Mouse (Mus musculus) kidney, postnatal 0 days (tissue): Measurements from ENCODE around the gene Slc5a5. TPM values are rescaled to one million over a fixed set of nuclear protein-coding genes. Genes with fewer than 3 reads are reported as not detected.

Experiments
- ATAC-seq: fragments of 200-750 bp; cut with Nextera tagmentation; replicated peaks from 2 replicates; pipeline ENCODE4 v1.8.0; 2017; ENCODE audit warnings: low read depth, moderate number of reproducible peaks, moderate TSS enrichment, moderate library complexity; ENCODE audit not compliant: low FRiP score
- DNase-seq: peaks from one replicate; pipeline ENCODE4 v3.0.0-alpha.2; 2016; ENCODE audit warnings: low spot score
- H3K27ac ChIP-seq: fragments of 300-500 bp; sonication (generic); 2 replicates; pipeline ENCODE4 v1.5.1; 2014; ENCODE audit warnings: mild to moderate bottlenecking
- H3K27me3 ChIP-seq: fragments of 300-500 bp; sonication (generic); 2 replicates; pipeline ENCODE4 v1.6.1; 2014; ENCODE audit warnings: low read length, mixed read lengths; ENCODE audit not compliant: insufficient read depth
- H3K36me3 ChIP-seq: fragments of 300-500 bp; sonication (generic); 2 replicates; pipeline ENCODE4 v1.6.1; 2014; ENCODE audit warnings: low read length, mixed read lengths; ENCODE audit not compliant: insufficient read depth
- H3K4me1 ChIP-seq: fragments of 300-500 bp; sonication (generic); replicated peaks from 2 replicates; pipeline ENCODE4 v1.6.1; 2014; ENCODE audit warnings: antibody characterized with exemption, low read length, mixed read lengths; ENCODE audit not compliant: insufficient read depth
- H3K4me2 ChIP-seq: fragments of 300-500 bp; sonication (generic); 2 replicates; pipeline ENCODE4 v1.6.1; 2014; ENCODE audit warnings: mild to moderate bottlenecking, low read length, moderate library complexity, mixed read lengths
- H3K4me3 ChIP-seq: fragments of 300-500 bp; sonication (generic); replicated peaks from 2 replicates; pipeline ENCODE4 v1.5.1; 2014; ENCODE audit warnings: low read depth, low read length
- H3K9ac ChIP-seq: fragments of 300-500 bp; sonication (generic); 2 replicates; pipeline ENCODE4 v1.6.1; 2014; ENCODE audit warnings: low read depth, low read length
- H3K9me3 ChIP-seq: fragments of 300-500 bp; sonication (generic); replicated peaks from 2 replicates; pipeline ENCODE4 v1.6.1; 2016; ENCODE audit warnings: low read length, inconsistent platforms, mixed read lengths
- CTCF ChIP-seq: IDR thresholded peaks from 2 replicates; pipeline ENCODE4 v1.5.1; 2016; ENCODE audit warnings: antibody characterized with exemption, low read depth, mild to moderate bottlenecking, moderate library complexity
- WGBS: fragments of 180-500 bp; shearing (Covaris S2); extraction: QIAGEN DNeasy Blood & Tissue Kit; methylation state at CpG from one replicate; pipeline ENCODE4 v1.1.7; 2014; 5-methylcytosine and 5-hydroxymethylcytosine counted together
- polyA plus RNA-seq: library from polyadenylated mRNA; unstranded; fragments of >200 nt; fragmentation: Nextera tagmentation; extraction: Ambion mirVana; gene quantifications from 2 replicates; pipeline ENCODE4 v1.2.1, GENCODE M21; 2015

The Slc5a5 gene
- polyA plus RNA-seq, 1 experiment from 2014 or later = 0.11 TPM

DNA sequence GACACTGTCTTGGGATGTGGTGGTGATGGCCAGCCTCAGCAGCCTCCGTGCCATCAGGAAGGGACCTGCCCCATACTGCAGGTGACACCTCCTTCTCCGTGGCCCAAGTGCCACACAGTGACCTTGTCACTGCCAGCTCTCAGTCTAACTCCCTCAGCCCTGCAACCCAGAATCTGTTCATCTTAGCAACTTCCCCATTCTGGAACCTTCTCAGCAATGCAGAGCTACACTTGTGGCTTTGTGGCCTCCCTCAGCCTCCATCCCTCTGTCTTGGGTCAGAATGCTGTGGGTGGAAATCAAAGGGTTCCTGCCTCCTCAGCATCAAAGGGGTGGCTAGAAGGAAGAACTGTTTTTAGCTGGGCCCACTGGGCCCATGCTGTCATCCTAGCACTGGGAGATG, 38.7 kb downstream of the Slc5a5 start:
- no peak for ATAC-seq

DNA sequence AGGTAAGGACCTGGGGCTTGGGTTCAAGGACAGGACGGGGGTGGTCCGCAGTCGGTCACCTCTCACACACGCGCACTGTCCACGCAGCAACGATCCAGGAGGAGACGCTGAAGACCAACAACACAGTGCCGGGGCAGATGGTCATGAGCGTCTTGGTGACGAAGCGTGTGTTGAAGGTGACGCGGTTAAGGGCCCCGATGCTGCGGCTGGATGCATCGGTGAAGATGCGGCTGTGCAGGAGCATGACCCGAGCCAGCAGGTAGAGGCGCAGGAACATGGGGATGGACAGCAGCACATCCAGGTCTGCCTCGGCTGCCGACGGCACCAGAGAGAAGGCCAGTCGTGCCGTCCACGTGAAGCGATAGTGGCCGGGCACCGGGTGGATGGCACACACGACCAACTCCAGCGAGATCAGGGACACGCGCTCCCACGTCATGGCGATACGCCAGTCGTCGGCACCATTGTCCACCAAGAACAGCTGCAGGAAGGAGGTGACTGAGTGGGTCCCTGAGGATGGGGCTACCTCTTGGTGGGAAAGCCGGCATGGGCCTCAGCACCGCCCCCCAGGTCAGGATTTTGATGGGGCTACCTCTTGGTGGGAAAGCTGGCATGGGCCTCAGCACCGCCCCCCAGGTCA, 39.8 kb downstream of the Slc5a5 start:
- no peak for DNase-seq
- Histone ChIP-seq H3K9ac (no peak overlapping the region), H3K4me2 (no peak overlapping the region), H3K27ac (no peak overlapping the region), H3K4me3 (no peak overlapping the region), H3K9me3 (no peaks in the 10 kb centered on the region), H3K4me1 (peaks cover 11% of the 10 kb centered on the region; the same call in 1 of the 2 replicates), H3K27me3 (no peaks in the 10 kb centered on the region; the same call in 1 of the 2 replicates), H3K36me3 (no peaks in the 10 kb centered on the region)
- 89% methylated on average over 41 of the region's 41 CpGs for WGBS
- ATAC-seq = no peak
- TF ChIP-seq CTCF = no peak

More for the DNA sequence above, 38.7 kb downstream of the Slc5a5 start:
- no peak overlapping the region for H3K4me3 ChIP-seq
- H3K9ac ChIP-seq = no peak overlapping the region
- no peaks in the 10 kb centered on the region for H3K36me3 ChIP-seq
- H3K4me1 ChIP-seq = peaks cover 11% of the 10 kb centered on the region; the same call in 1 of the 2 replicates
- H3K27me3 ChIP-seq = no peaks in the 10 kb centered on the region; the same call in 1 of the 2 replicates
- 77% methylated on average over 2 of the region's 2 CpGs for WGBS
- no peak overlapping the region for H3K27ac ChIP-seq
- no peak overlapping the region for H3K4me2 ChIP-seq
- no peak for TF ChIP-seq CTCF
- no peak for DNase-seq
- no peaks in the 10 kb centered on the region for H3K9me3 ChIP-seq

DNA sequence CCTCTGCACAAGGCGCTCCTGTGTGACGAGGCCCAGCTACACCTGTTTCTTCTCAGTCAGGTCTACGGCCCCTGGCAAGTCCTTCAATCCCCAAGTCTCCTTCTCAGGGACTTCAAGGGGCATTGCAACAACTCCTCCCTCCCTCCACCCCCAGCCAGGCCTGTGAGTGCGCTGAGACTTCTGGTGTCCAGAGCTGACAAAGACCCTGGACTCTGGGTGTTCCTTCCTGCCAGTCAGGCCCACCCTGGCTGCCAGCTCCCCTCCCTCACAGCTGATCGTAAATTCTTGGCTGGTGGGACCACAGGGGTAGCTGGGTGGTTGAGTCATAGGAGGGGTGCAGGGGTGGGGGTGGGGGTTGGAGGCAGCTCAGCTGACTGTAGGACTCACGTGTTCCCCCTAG, 40.7 kb downstream of the Slc5a5 start:
- H3K36me3 ChIP-seq = no peaks in the 10 kb centered on the region
- no peaks in the 10 kb centered on the region for H3K9me3 ChIP-seq
- H3K9ac ChIP-seq = no peak overlapping the region
- H3K27me3 ChIP-seq = no peaks in the 10 kb centered on the region; the same call in 1 of the 2 replicates
- no peak overlapping the region for H3K27ac ChIP-seq
- ATAC-seq (no peak), DNase-seq (no peak)
- no peak for TF ChIP-seq CTCF
- H3K4me1 ChIP-seq = peaks cover 6% of the 10 kb centered on the region; the same call in 1 of the 2 replicates
- H3K4me3 ChIP-seq = no peak overlapping the region
- 33% methylated on average over 6 of the region's 6 CpGs for WGBS
- no peak overlapping the region for H3K4me2 ChIP-seq

DNA sequence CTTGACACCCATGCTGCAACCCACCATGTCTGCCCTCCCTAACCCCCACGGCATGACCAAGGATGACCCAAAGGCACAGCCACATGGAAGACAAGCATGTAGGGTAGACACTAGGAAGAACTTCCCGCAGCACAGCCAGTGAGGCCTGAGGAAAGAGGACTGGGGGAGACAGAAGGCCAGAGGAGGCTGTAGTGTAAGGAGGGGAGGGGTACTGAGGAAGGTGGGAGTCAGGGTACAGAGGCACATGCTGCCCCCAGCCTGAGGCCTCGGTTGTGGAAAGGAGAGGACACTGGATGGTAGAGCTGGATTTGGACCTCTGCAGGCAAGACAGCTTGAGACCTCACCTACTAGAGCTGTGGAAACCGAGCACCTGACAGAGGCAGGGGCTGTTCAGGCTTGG, 41.6 kb downstream of the Slc5a5 start:
- Histone ChIP-seq H3K36me3 (no peaks in the 10 kb centered on the region), H3K27ac (no peak overlapping the region), H3K9ac (no peak overlapping the region), H3K4me1 (no peaks in the 10 kb centered on the region), H3K4me3 (no peak overlapping the region), H3K4me2 (no peak overlapping the region), H3K27me3 (no peaks in the 10 kb centered on the region; the same call in 1 of the 2 replicates), H3K9me3 (no peaks in the 10 kb centered on the region)
- TF ChIP-seq CTCF = no peak
- WGBS = 85% methylated on average over 4 of the region's 4 CpGs
- ATAC-seq (no peak), DNase-seq (no peak)

DNA sequence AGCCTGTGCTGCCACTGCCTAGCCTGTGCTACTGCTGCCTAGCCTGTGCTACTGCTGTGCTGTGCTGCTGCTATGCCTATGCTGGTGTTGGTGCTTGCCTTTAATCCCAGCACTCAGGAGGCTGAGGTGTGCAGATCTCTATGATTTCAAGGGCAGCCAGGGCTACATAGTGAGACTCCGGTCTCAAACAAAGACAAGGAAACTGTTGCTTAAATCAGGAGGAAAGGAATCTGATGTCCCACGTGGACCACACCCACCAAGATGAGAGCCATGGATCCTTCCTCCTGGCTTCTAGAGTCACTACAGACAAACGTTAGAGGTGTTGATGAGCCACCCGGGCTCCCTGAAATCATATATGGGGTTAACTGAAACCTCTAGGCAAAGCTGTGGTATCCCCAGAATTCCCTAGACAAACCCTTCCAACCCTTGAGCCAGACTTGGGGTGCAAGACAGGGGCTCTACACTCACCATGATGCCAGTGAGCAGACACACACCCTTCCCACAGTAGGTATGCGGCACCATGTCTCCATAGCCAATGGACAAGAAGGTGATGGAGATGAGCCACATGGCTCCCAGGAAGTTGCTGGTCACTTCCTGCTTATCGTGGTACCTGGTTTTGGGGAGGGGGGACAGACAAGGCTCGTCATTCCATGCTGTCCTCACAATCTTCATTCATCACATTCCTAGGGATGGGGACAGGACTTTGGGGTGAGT, 42.3 kb downstream of the Slc5a5 start:
- H3K4me1 ChIP-seq = no peaks in the 10 kb centered on the region
- H3K4me3 ChIP-seq = no peak overlapping the region
- DNase-seq (no peak), ATAC-seq (no peak)
- no peak overlapping the region for H3K9ac ChIP-seq
- WGBS = 79% methylated on average over 7 of the region's 7 CpGs
- H3K9me3 ChIP-seq = no peaks in the 10 kb centered on the region
- no peak overlapping the region for H3K4me2 ChIP-seq
- no peak for TF ChIP-seq CTCF
- no peaks in the 10 kb centered on the region; the same call in 1 of the 2 replicates for H3K27me3 ChIP-seq
- H3K27ac ChIP-seq = no peak overlapping the region
- H3K36me3 ChIP-seq = no peaks in the 10 kb centered on the region

DNA sequence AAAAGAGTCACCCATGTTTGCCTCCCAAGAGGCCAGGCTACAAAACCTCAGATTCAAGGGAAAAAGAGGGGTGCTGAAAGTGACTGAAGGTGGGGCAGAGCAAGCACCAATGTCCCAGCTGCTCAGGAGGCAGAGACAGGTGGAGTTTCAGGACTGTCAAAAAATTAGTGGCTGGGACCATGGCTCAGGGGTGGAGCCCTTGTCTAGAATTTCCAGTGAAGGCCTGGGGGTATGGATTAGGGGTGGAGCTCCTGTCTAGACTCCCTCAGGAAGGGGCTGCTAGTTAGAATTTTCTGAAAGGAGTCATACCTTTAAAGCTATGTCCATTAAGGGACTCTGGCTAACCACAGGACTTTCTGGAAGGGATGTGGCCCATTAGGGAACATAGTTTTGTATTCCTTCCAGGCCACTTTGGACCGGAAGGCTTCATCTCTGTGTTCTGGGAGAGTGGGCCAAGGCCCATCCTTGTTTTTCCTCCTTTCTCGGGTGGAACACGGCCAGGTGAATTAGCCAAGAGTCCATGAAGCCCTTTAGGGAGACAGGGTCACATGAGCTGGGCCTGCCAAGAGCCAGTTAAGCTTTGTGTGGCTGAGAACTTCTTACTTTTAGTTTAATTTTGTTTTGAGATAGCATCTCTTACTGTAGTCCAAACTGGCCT, 43.1 kb downstream of the Slc5a5 start:
- TF ChIP-seq CTCF = no peak
- Histone ChIP-seq H3K27me3 (no peaks in the 10 kb centered on the region; the same call in 1 of the 2 replicates), H3K27ac (no peak overlapping the region), H3K9ac (no peak overlapping the region), H3K9me3 (no peaks in the 10 kb centered on the region), H3K4me3 (no peak overlapping the region), H3K36me3 (no peaks in the 10 kb centered on the region), H3K4me2 (no peak overlapping the region), H3K4me1 (no peaks in the 10 kb centered on the region)
- ATAC-seq (no peak), DNase-seq (no peak)
- 79% methylated on average over 3 of the region's 3 CpGs for WGBS
